Mouse (Mus musculus) intestine, embryonic 15.5 days (tissue): ENCODE results near the gene Kcnab3. TPM values are rescaled to one million over a fixed set of nuclear protein-coding genes. Genes with fewer than 3 reads are reported as not detected.

Experiments
- ATAC-seq: fragments of 200-750 bp; cut with Nextera tagmentation; 2 replicates; pipeline ENCODE4 v1.8.0; 2017; ENCODE audit warnings: moderate TSS enrichment, moderate library complexity
- H3K27ac ChIP-seq: fragments of 300-500 bp; sonication (generic); 2 replicates; pipeline ENCODE4 v1.5.1; 2015; ENCODE audit warnings: mild to moderate bottlenecking, inconsistent platforms
- H3K27me3 ChIP-seq: fragments of 300-500 bp; sonication (generic); replicated peaks from 2 replicates; pipeline ENCODE4 v1.6.1; 2015; ENCODE audit warnings: inconsistent platforms
- H3K36me3 ChIP-seq: fragments of 300-500 bp; sonication (generic); 2 replicates; pipeline ENCODE4 v1.6.1; 2015; ENCODE audit warnings: inconsistent platforms
- H3K4me1 ChIP-seq: fragments of 300-500 bp; sonication (generic); replicated peaks from 2 replicates; pipeline ENCODE4 v1.6.1; 2015; ENCODE audit warnings: inconsistent platforms
- H3K4me2 ChIP-seq: fragments of 300-500 bp; sonication (generic); replicated peaks from 2 replicates; pipeline ENCODE4 v1.6.1; 2015; ENCODE audit warnings: mild to moderate bottlenecking, inconsistent platforms
- H3K4me3 ChIP-seq: fragments of 300-500 bp; sonication (generic); replicated peaks from 2 replicates; pipeline ENCODE4 v1.5.1; 2015; ENCODE audit warnings: inconsistent platforms
- H3K9ac ChIP-seq: fragments of 300-500 bp; sonication (generic); 2 replicates; pipeline ENCODE4 v1.6.1; 2015; ENCODE audit warnings: inconsistent platforms
- H3K9me3 ChIP-seq: fragments of 300-500 bp; sonication (generic); 2 replicates; pipeline ENCODE4 v1.6.1; 2016; ENCODE audit warnings: inconsistent platforms
- WGBS: fragments of 180-500 bp; shearing (Covaris S2); methylation state at CpG from one replicate; pipeline ENCODE4 v1.1.7; 2015; 5-methylcytosine and 5-hydroxymethylcytosine counted together
- polyA plus RNA-seq: library from polyadenylated mRNA; unstranded; fragments of >200 nt; fragmentation: Nextera tagmentation; extraction: Ambion mirVana; gene quantifications from 2 replicates; pipeline ENCODE4 v1.2.1, GENCODE M21; 2015

Kcnab3 gene
- polyA plus RNA-seq, 1 experiment from 2014 or later, result 2.3 TPM

DNA sequence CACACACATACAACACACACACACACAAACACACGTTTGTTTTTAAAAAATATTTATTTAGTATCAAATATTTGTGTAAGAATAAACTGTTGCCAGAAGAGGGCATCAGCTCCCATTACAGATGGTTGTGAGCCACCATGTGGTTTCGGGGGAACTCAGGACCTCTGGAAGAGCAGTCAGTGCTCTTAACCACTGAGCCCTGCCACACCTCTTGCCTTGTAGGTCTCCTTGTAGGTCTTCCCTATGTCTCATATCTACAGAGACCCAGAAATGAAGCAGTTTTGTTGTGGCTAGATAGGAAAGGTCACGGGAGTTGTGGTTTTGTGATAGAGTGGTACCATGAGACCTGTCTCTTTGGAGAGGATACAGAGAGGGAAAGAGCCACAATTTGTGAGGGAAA lies 7.9 kb downstream of the Kcnab3 start:
- Histone ChIP-seq H3K9ac (no peak overlapping the region), H3K27me3 (no peaks in the 10 kb centered on the region), H3K9me3 (no peaks in the 10 kb centered on the region), H3K36me3 (no peaks in the 10 kb centered on the region), H3K27ac (no peak overlapping the region), H3K4me1 (peaks cover 22% of the 10 kb centered on the region), H3K4me2 (no peak overlapping the region), H3K4me3 (no peak overlapping the region)
- WGBS, result 64% methylated on average over 3 of the region's 3 CpGs
- ATAC-seq, result no peak

DNA sequence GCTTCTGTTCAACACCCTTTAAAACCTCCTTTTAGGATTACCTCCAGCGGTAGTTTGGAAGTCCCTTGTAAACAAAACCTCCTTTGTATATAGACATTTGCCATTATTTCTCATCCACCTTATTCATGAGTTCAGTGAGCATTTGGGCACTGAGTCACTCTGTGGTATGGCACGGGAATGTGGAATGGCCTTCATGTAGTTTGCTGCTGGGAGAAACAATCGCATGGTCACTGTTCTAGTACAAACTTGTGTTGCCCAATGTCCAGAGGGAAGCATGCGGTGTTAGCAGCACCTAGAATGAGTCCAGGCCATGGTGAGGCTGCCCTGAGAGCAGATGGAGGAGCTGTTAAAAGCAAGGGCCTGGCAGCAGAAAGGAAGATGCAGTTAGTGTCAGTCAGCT lies 8.7 kb downstream of the Kcnab3 start:
- no peak overlapping the region for H3K27ac ChIP-seq
- no peaks in the 10 kb centered on the region for H3K9me3 ChIP-seq
- H3K4me3 ChIP-seq, result no peak overlapping the region
- H3K36me3 ChIP-seq, result no peaks in the 10 kb centered on the region
- no peaks in the 10 kb centered on the region for H3K27me3 ChIP-seq
- peaks cover 22% of the 10 kb centered on the region for H3K4me1 ChIP-seq
- H3K9ac ChIP-seq, result no peak overlapping the region
- H3K4me2 ChIP-seq, result no peak overlapping the region
- WGBS, result 49% methylated on average over 4 of the region's 4 CpGs
- ATAC-seq, result no peak

DNA sequence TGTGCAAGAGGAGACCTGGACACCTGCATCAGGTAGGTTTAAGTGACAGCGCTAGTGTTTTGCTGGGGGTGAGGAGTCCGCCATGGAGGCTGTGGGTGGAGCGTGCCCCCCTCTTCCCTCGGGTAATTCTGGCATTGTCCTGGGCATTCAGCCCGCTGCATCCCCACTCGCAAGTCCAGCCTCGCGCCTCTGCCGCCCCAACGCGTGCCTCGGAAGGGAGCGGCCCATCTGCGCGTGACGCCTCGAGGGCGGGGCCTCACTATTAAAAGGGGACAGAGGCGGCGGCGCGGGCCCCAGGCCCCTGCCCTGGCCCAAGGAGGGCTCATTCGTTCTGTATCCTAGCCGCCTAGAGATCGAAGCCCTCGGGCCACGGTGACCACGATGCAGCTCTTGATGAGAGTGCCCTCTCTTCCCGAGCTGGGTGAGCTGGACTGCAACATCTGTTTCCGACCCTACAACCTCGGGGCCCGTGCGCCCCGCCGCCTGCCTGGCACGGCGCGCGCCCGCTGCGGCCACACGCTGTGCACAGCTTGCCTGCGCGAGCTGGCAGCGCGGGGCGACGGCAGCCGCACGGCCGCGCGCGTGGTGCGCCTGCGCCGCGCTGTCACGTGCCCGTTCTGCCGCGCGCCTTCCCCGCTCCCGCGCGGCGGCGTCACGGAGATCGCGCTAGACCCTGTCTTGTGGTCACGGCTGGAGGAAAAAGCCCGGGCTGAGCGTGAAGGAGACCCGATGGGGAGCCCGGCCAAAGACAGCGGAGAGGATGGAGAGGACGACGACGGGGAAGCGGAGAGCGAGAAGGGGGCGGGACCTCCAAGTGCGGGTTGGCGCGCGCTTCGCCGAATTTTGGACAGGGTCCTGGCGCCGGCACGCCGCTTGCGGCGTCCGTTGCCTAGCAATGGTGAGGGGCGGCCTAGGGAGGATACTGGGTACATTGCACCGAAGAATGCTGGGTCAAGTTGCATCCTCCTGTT lies 14.4 kb downstream of the Kcnab3 start, which contains the start of gene Rnf227:
Gene Rnf227, plus strand, starts transcription at position 301 of the 971 bp plus-strand sequence.
- ATAC-seq, result peak; percentile 92

DNA sequence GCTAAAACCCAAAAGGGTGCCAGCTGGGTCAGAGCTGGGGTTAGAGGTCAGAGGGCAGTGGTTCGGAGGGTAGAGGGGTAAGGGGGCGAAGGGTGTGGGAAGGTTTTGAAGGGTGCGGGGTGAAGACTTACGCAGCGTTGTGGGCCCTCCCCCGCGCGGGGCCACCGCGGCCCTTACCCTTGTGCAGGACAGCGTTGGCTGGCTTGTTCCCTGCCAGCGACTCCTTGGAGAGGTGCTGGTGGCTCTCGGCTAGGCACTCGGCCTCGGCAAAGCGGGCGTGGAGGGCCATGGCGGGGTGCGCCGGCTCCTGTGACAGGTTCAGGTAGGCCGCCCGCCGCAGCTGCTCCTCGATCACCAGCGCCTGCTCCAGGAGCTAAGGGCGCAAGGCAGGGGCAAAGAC lies 20.4 kb downstream of the Kcnab3 start:
- WGBS, result 89% methylated on average over 26 of the region's 26 CpGs
- no peak for ATAC-seq
- H3K36me3 ChIP-seq, result peaks cover 66% of the 10 kb centered on the region

More for the DNA sequence above, 14.4 kb downstream of the Kcnab3 start, which contains the start of gene Rnf227:
- no peaks in the 10 kb centered on the region for H3K27me3 ChIP-seq
- H3K4me2 ChIP-seq, result peak within 1 kb of the TSS; percentile 98
- H3K4me3 ChIP-seq, result peak within 1 kb of the TSS; percentile 56
- peaks cover 17% of the 10 kb centered on the region for H3K4me1 ChIP-seq
- peak within 1 kb of the TSS; percentile 73 for H3K27ac ChIP-seq
- H3K9me3 ChIP-seq, result no peaks in the 10 kb centered on the region
- WGBS, result 2% methylated on average over 99 of the region's 99 CpGs
- H3K36me3 ChIP-seq, result peaks cover 15% of the 10 kb centered on the region
- peak within 1 kb of the TSS; percentile 65 for H3K9ac ChIP-seq

DNA sequence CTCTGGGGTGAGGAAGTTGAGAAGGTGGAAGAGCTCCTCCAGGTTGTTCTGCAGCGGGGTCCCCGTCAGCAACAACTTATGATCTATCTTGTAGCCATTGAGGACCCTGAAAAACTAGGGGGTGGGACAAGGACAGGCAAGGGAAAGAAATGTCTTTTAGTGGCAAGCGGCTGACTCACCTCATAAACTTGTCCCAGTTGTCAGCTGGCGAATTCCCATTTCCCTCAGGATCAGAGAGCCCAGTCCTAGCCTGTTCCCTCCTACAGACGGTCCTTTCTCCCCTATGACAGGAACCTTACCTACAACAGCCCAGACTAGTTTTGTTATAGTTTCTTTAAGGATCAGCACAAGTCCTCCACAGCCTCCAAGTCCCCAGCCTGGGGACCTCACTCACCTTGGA lies 30.5 kb downstream of the Kcnab3 start:
- 89% methylated on average over 5 of the region's 5 CpGs for WGBS
- Histone ChIP-seq H3K4me1 (no peaks in the 10 kb centered on the region), H3K36me3 (peaks cover 75% of the 10 kb centered on the region), H3K27me3 (no peaks in the 10 kb centered on the region), H3K4me2 (no peak overlapping the region), H3K9ac (no peak overlapping the region), H3K27ac (no peak overlapping the region), H3K9me3 (no peaks in the 10 kb centered on the region), H3K4me3 (no peak overlapping the region)
- no peak for ATAC-seq

More for the DNA sequence above, 20.4 kb downstream of the Kcnab3 start:
- Histone ChIP-seq H3K4me2 (no peak overlapping the region), H3K4me3 (no peak overlapping the region), H3K27me3 (no peaks in the 10 kb centered on the region), H3K27ac (no peak overlapping the region), H3K4me1 (0 out of 2 replicates have a peak, but pooled peaks cover 1% of the 10 kb centered on the region), H3K9me3 (no peaks in the 10 kb centered on the region), H3K9ac (no peak overlapping the region)

DNA sequence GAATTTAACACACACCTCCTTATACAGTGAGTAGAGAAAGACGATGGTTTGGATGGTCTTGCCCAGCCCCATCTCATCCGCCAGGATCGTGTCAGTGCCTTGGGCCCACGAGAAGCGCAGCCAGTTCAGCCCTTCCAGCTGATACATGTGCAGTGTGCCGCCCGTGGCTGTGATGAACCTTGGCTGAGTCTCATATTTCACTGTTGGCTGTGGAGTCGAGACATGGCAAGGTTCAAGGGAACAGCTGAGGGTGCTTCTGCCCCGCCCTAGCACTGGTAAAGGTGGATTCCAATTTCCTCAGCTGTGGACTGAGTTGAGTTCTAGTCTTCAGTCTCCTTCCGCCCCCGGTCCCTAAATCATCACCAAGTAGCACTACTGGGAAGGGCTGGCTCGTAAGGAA lies 31.6 kb downstream of the Kcnab3 start:
- H3K9me3 ChIP-seq, result no peaks in the 10 kb centered on the region
- H3K4me3 ChIP-seq, result no peak overlapping the region
- no peak overlapping the region for H3K9ac ChIP-seq
- H3K27ac ChIP-seq, result no peak overlapping the region
- no peaks in the 10 kb centered on the region for H3K27me3 ChIP-seq
- 0 out of 2 replicates have a peak, but pooled peaks have one; percentile 36 for ATAC-seq
- no peaks in the 10 kb centered on the region for H3K4me1 ChIP-seq
- WGBS, result 83% methylated on average over 12 of the region's 12 CpGs
- peaks cover 68% of the 10 kb centered on the region for H3K36me3 ChIP-seq
- no peak overlapping the region for H3K4me2 ChIP-seq

DNA sequence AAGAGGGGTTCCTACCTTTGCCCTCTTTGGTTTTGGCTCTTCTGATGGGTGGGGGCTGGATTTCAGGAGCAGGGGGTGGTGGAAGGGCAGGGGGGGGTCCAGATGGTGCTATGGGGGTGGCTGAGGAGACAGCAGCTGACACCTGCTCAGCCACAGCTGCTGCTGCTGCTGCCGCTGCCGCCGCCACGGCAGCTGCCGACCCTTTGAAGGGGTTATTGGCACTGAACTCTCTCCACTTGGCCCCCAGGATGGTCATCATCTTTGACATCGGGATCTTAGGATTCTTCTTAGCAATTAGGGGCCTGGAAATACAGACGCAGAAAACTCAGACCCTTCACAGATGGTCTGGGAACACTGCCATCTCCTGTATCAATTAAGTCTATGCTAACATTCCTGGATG lies 36.0 kb downstream of the Kcnab3 start:
- Histone ChIP-seq H3K9me3 (no peaks in the 10 kb centered on the region), H3K36me3 (peaks cover 46% of the 10 kb centered on the region), H3K4me1 (peaks cover 27% of the 10 kb centered on the region), H3K27me3 (no peaks in the 10 kb centered on the region), H3K27ac (no peak overlapping the region), H3K9ac (no peak overlapping the region), H3K4me2 (no peak overlapping the region), H3K4me3 (no peak overlapping the region)
- 73% methylated on average over 7 of the region's 7 CpGs for WGBS
- no peak for ATAC-seq

DNA sequence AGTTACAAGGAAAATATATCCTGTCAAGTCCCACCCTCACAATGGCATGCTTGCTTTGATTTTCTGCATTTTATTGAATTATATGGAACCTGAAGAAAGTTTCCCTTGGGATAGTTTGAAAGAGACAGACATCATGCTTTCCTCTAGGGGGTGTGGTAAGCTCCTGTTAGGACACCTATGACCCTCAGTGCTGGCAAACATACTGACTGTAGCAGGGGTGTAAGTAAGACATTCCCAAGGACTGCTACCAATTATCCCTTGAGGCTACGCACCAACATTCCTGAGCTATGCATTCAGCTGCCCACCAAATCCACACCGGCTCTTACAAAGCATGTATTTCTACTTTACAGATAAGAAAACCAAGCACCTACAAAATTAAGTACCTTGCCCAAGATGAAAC lies 36.4 kb downstream of the Kcnab3 start:
- no peak overlapping the region for H3K4me3 ChIP-seq
- no peak overlapping the region for H3K4me2 ChIP-seq
- peaks cover 27% of the 10 kb centered on the region for H3K4me1 ChIP-seq
- no peaks in the 10 kb centered on the region for H3K27me3 ChIP-seq
- H3K36me3 ChIP-seq, result peaks cover 42% of the 10 kb centered on the region
- 83% methylated on average over 2 of the region's 2 CpGs for WGBS
- H3K9me3 ChIP-seq, result no peaks in the 10 kb centered on the region
- H3K27ac ChIP-seq, result no peak overlapping the region
- no peak for ATAC-seq
- no peak overlapping the region for H3K9ac ChIP-seq

DNA sequence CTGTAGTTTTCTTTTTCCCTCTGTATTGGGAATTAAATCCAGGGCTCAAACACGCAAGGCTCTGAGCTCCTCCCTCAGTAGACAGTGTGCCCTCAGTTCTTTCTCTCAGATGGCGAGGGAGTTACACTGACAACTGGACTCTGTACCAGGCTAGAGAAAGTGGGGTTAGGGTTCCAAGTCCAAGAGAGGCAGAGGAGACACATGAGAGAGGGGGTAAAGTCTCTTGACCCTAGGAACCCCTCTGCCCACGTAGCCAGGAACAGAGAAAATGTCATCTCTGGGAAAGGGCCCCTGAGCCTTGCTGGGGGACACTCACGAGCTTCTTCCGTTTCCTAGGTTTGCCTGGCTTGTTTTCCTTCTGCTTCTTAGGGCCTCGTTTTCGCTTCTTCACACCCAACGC lies 38.3 kb downstream of the Kcnab3 start:
- peak overlapping the region; percentile 97 for H3K27ac ChIP-seq
- 37% methylated on average over 8 of the region's 8 CpGs for WGBS
- H3K4me1 ChIP-seq, result peaks cover 32% of the 10 kb centered on the region
- H3K27me3 ChIP-seq, result no peaks in the 10 kb centered on the region
- H3K9me3 ChIP-seq, result no peaks in the 10 kb centered on the region
- H3K4me2 ChIP-seq, result peak overlapping the region; percentile 91
- H3K9ac ChIP-seq, result 0 out of 2 replicates have a peak overlapping the region, but pooled peaks have one; percentile 58
- peaks cover 26% of the 10 kb centered on the region for H3K36me3 ChIP-seq
- no peak for ATAC-seq
- peak overlapping the region; percentile 14; the same call in 1 of the 2 replicates for H3K4me3 ChIP-seq

DNA sequence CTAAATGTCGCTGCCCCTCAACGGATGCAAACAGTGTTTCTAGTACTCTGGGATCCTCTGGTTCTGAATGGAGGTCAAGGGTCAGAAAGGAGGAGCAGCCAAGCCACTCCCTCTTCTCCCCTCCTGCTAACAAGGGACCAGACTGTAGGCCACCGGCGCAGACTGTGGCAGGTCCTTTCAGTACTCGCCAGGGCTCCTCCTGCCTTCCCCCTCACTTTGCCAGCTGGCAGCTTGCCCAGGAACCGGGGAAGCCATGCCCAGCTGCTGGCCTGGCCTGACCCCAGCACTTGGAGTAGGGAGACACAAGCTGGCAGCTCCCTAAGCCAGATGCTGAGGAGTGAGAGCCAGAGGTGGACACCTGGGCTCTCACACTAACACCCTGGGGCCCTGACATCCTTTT lies 38.9 kb downstream of the Kcnab3 start:
- ATAC-seq, result peak; percentile 34
- 1% methylated on average over 6 of the region's 6 CpGs for WGBS

DNA sequence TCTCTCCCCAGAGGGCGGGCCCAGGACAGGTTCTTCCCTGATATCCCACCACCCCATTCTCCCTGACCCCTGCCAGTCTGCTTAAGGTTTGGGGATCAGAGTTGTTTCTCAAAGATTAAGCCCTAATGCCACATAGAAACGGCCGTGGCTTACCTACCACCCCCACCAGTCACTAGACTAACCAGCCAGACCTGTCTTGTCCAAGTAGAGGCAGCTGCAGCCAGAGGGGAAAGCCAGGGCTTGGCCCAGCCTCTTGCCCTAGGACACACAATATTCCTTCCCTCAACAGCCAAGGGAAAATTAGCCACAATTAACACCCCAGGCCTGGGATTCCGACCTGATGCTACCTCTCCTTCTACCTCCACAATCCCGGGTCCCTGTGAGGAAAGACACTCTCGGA lies 39.7 kb downstream of the Kcnab3 start:
- Histone ChIP-seq H3K27ac (peak overlapping the region; percentile 97), H3K4me3 (peak overlapping the region; percentile 37), H3K27me3 (no peaks in the 10 kb centered on the region), H3K36me3 (peaks cover 13% of the 10 kb centered on the region), H3K4me1 (peaks cover 34% of the 10 kb centered on the region), H3K4me2 (peak overlapping the region; percentile 91), H3K9me3 (no peaks in the 10 kb centered on the region), H3K9ac (peak overlapping the region; percentile 58)
- 13% methylated on average over 6 of the region's 6 CpGs for WGBS
- peak; percentile 18 for ATAC-seq

More for the DNA sequence above, 38.9 kb downstream of the Kcnab3 start:
- Histone ChIP-seq H3K4me3 (peak overlapping the region; percentile 14), H3K27ac (peak overlapping the region; percentile 97), H3K27me3 (no peaks in the 10 kb centered on the region), H3K36me3 (peaks cover 21% of the 10 kb centered on the region), H3K9me3 (no peaks in the 10 kb centered on the region), H3K4me1 (peaks cover 32% of the 10 kb centered on the region), H3K9ac (peak overlapping the region; percentile 58), H3K4me2 (peak overlapping the region; percentile 91)

DNA sequence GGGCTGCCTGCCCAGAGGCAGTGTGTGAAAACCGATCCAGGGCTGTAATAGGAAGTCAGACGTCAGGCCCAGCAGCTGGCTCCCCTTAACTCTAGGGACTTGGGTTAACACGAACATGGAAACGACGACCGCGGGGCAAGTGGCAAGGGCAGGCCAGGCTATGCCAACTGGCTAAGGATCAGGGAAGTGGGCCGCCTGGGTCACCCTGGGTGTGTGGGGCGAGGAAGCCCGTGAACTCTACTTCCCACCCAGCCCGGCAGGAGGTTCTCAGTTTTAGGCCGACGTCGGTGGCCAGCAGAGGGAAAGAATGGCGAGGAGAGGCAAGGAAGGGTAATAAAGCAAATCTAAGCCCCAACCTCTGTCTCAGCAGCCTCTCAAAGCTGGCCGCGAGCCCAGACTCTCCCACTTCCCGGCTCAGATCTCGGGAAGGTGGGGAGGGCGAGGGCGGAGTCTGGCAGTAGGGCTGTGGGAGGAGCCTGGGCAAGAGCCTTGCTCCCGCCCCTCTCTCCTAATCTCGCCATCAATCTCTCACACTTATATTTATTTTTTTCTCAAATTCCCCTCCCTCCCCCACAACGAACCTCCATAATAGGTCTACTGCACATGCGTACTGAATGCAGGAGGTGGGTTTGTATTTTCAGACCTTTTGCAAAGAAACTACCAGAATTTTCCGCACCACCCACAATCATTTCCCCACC lies 40.2 kb downstream of the Kcnab3 start:
- no peaks in the 10 kb centered on the region for H3K9me3 ChIP-seq
- peaks cover 7% of the 10 kb centered on the region; the same call in 1 of the 2 replicates for H3K36me3 ChIP-seq
- H3K4me1 ChIP-seq, result peaks cover 39% of the 10 kb centered on the region
- peak overlapping the region; percentile 91 for H3K4me2 ChIP-seq
- H3K9ac ChIP-seq, result peak overlapping the region; percentile 58
- H3K27ac ChIP-seq, result peak overlapping the region; percentile 99
- peak overlapping the region; percentile 87 for H3K4me3 ChIP-seq
- no peaks in the 10 kb centered on the region for H3K27me3 ChIP-seq
- 0% methylated on average over 26 of the region's 26 CpGs for WGBS
- peak; percentile 87 for ATAC-seq
